Mouse (Mus musculus) adrenal gland, postnatal 36 days (tissue): ENCODE measurements around the gene Kif16b. TPM values are rescaled to one million over a fixed set of nuclear protein-coding genes. Genes with fewer than 3 reads are reported as not detected.
A peak's percentile ranks its signal among the peaks of the same experiment; 100 is the strongest.

Experiments
- DNase-seq, 2 experiments: peaks; one replicate each; pipeline ENCODE4 v3.0.0; 2021; ENCODE audit warnings: mixed read lengths in 1 of 2
- total RNA-seq, 2 experiments: library from RNA; stranded (reverse); gene quantifications; 2 replicates each; pipeline ENCODE4 v1.2.3; 2021

Kif16b gene
- total RNA-seq, 2 experiments from 2014 or later: 25.8 to 27.1 TPM

- DNase-seq: no peak
Observed at GRCm38 (mm10) chr2:142734046-142734445, 167.3 kb downstream of the Kif16b start.

GRCm38 (mm10) chr2:142732370-142732769 lies 169.0 kb downstream of the Kif16b start:
- peak; percentile 26 to 45 for DNase-seq

DNA sequence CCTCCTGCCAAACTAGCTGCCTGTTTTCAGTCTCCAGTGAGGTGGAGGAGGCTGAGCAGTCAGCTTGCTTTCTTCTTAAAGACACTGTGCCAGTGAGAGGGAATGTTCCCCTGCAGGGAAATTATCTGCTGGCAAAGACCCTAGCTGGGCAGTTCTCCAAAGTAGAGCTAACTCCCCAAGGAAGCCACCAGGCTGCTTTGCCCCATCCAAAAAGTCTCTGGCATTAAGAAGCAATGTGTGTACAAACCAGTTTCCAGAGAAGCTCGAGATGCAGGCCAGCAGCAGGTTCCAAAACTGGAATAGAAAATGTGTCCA lies 169.6 kb downstream of the Kif16b start:
- peak; percentile 3 to 55 for DNase-seq

GRCm38 (mm10) chr2:142731016-142731777 lies 170.1 kb downstream of the Kif16b start:
- DNase-seq: no peak

GRCm38 (mm10) chr2:142724215-142725001 lies 176.9 kb downstream of the Kif16b start:
- no peak for DNase-seq

DNA sequence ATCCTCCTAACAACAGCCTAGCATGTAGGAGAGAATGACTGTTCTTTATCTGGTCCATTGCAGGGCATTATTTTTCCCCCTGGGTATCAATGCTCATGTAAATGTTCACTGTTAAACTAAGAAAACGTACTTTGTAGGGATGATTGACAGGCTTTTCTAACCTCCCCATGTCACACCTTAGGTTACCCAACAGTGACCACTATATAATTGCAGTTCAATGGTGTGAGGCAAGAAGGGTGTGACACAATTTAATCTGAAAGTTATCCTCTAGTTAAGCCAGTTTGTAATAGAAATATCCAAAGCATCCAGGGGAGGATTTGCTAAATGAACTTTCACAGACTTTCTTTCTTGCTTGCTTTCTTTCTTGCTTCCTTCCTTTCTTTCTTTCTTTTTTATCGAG lies 181.2 kb downstream of the Kif16b start:
- DNase-seq: no peak

- DNase-seq: no peak
Observed at GRCm38 (mm10) chr2:142718998-142719397, 182.3 kb downstream of the Kif16b start.

GRCm38 (mm10) chr2:142717591-142717990 lies 183.7 kb downstream of the Kif16b start:
- DNase-seq: no peak

- no peak for DNase-seq
Observed at GRCm38 (mm10) chr2:142715912-142716260, 185.4 kb downstream of the Kif16b start.

- DNase-seq: no peak
Observed at GRCm38 (mm10) chr2:142715186-142715911, 186.0 kb downstream of the Kif16b start.

GRCm38 (mm10) chr2:142712727-142713126 lies 188.6 kb downstream of the Kif16b start:
- DNase-seq: no peak

GRCm38 (mm10) chr2:142709326-142709725 lies 192.0 kb downstream of the Kif16b start:
- no peak for DNase-seq

- DNase-seq: peak; percentile 9 to 25
Observed at GRCm38 (mm10) chr2:142700689-142701088, 200.6 kb downstream of the Kif16b start.

DNA sequence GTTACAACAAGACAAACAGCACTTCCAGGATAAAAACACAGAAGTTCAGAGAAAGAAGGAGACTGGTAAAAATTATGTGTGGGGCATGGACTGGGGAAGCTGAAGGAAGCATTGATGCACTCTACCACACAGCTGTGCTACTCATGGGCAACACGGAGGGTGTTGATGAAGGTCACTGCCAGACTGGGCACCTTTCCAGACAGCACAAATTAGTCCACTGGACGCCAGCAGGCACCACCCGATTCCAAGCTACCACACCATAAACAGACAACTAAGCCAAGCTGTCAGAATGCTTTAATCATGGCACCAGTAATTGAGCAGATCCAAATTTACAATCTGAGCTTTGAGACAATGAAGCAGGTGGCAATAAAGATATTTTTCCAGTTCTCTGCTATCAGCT lies 202.7 kb downstream of the Kif16b start:
- peak; percentile 27 to 28 for DNase-seq

DNA sequence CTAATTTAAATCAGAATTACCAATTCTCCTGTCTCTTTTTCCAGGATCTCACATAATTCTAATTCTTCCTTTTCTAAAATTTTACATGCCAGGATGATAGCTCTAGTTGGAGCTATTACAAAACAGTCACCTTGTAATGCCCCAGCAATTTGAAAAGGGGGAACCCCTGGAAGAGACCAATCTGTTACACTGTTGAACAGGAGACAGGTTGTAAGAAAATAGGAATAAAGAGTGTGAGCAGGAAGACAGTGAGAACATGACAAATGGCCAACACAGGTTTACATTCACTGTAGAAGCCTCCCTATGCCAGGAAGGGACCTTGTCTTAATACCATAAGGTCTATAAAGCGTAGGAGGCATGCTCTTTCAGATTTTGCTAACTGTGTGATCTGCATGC lies 206.4 kb downstream of the Kif16b start:
- DNase-seq: no peak

DNA sequence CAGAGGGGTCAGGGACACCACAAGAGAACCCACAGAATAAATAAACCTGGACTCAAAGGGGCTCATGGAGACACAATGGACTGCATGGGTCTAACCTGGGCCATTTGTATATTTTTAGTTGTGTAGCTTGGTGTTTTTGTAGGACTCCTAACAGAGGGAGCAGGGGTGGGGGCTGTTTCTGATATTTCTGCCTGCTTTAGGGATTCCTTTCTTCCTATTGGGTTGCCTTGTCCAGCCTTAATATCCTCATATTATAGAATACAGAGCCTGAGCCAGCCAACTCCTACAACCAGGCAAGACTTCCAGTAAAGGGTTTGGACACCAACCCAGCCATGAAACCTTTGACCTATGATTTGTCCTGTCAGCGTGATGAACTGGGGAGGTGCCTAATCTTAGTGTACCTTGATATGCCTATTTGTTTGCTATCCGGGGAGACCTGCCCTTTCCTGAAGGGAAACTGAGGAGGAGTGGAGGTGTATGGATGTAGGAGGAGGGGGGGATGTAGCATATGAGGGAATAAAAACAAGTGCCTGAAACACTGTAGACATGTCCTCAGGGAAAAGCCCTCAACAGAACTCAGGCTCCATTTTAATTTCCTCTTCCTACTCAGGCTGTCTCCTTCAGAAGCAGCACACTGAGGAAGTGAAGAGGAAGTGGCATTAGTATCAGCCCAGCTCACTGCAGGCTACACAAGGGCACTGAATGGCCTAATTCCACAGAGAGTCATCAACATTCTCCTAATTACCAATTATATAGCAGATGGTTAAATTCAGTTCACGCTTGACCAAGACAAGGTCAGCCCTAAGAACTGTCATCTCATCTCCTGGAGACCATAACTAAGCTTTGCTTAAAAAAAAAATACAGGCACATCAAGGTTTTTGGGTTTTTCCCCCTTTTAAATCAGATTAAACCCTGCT lies 207.1 kb downstream of the Kif16b start:
- DNase-seq: no peak

DNA sequence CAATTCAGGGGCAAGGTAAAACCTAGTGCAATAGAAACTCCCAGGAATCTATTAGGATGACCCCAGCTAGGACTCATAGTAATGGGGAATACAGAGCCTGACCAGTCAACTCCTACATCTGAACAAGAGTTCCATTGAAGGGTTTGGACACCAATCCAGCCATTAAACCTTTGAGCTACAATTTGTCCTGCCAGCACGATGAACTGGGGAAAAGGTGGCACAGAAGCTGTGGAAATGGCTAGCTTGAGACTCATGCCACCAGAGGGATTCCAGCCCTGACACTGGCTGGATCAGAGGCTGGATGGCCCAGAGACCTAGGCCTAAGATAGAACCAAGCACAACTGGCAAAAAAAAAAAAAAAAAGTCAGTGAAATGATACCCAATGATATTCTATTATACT lies 207.9 kb downstream of the Kif16b start:
- DNase-seq: peak in 1 of 2 experiments; percentile 8

GRCm38 (mm10) chr2:142689496-142689895 lies 211.8 kb downstream of the Kif16b start:
- DNase-seq: peak in 1 of 2 experiments; percentile 2

DNA sequence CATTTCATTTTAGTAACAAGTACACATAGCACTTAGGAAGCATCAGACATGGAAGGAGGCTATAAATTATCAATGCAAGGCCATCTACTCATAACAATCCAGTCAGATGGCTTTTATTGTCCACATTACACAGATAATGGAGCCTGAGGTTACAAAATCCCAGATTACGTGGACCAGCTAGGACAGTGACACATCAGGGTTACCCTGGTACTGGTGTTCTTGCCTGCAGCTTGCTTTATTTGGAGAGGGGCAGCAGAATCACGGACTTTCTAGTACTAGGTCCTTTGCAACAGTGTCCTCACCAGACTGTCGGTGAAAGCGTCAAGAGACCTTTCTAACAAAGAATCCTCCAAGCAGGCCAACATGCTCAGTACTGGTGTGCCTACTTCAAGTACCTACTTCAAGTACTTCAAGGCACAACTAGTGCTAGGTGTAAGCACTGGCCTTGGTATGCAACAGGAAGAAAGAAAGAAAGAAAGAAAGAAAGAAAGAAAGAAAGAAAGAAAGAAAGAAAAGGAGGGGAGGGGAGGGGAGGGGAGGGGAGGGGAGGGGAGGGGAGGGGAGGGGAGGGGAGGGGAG lies 213.3 kb downstream of the Kif16b start:
- peak; percentile 18 to 37 for DNase-seq

GRCm38 (mm10) chr2:142682965-142683709 lies 218.2 kb downstream of the Kif16b start:
- DNase-seq: no peak

- no peak for DNase-seq
Observed at GRCm38 (mm10) chr2:142668426-142668825, 232.9 kb downstream of the Kif16b start.
